Mouse (Mus musculus) spleen, adult 2 months (tissue): ENCODE measurements at regions not wholly inside any gene's neighbourhood (a gene's known extent, or its start where the extent isn't known, plus 50 kb on each side); places are given as distances from the start of the nearest gene placed in this dataset.

Source experiments
- CTCF ChIP-seq: fragments of 200-500 bp; IDR thresholded peaks from 2 replicates; pipeline ENCODE4 v1.5.1; 2011; ENCODE audit warnings: mild to moderate bottlenecking, inconsistent platforms; ENCODE audit not compliant: insufficient read depth, insufficient read length, insufficient replicate concordance; ENCODE audit errors: extremely low read depth
- POLR2A ChIP-seq: fragments of 200-500 bp; IDR thresholded peaks from 2 replicates; pipeline ENCODE4 v1.6.1; 2011; ENCODE audit warnings: low read depth, low read length, inconsistent platforms

GRCm38 (mm10) chr9:98675612-98676011, 74.2 kb upstream of the Mrps22 start:
- TF ChIP-seq CTCF (no peak), POLR2A (no peak)
